Mouse (Mus musculus) neural tube, embryonic 12.5 days (tissue): ENCODE results near the gene Pdk2. TPM values are rescaled to one million over a fixed set of nuclear protein-coding genes. Genes with fewer than 3 reads are reported as not detected.
"Not testable (repeated sequence)": the region's sequence is repeated elsewhere in the genome, so short reads cannot be mapped to it uniquely, and the experiment has no call there.

Experiments
- ATAC-seq: fragments of 200-750 bp; cut with Nextera tagmentation; 2 replicates; pipeline ENCODE4 v1.8.0; 2017; ENCODE audit warnings: low read depth, mild to moderate bottlenecking, moderate TSS enrichment, moderate library complexity; ENCODE audit not compliant: low FRiP score
- H3K27ac ChIP-seq: fragments of 300-500 bp; sonication (generic); 2 replicates; pipeline ENCODE4 v1.5.1; 2016
- H3K27me3 ChIP-seq: fragments of 300-500 bp; sonication (generic); replicated peaks from 2 replicates; pipeline ENCODE4 v1.6.1; 2016; ENCODE audit warnings: mild to moderate bottlenecking
- H3K36me3 ChIP-seq: fragments of 300-500 bp; sonication (generic); 2 replicates; pipeline ENCODE4 v1.6.1; 2016; ENCODE audit warnings: mild to moderate bottlenecking
- H3K4me1 ChIP-seq: fragments of 300-500 bp; sonication (generic); 2 replicates; pipeline ENCODE4 v1.6.1; 2016
- H3K4me2 ChIP-seq: fragments of 300-500 bp; sonication (generic); replicated peaks from 2 replicates; pipeline ENCODE4 v1.6.1; 2016; ENCODE audit warnings: mild to moderate bottlenecking
- H3K4me3 ChIP-seq: fragments of 300-500 bp; sonication (generic); 2 replicates; pipeline ENCODE4 v1.5.1; 2016
- H3K9ac ChIP-seq: fragments of 300-500 bp; sonication (generic); 2 replicates; pipeline ENCODE4 v1.6.1; 2016; ENCODE audit warnings: mild to moderate bottlenecking
- H3K9me3 ChIP-seq: fragments of 300-500 bp; sonication (generic); 2 replicates; pipeline ENCODE4 v1.6.1; 2016; ENCODE audit warnings: mild to moderate bottlenecking
- WGBS: fragments of 180-500 bp; shearing (Covaris S2); methylation state at CpG from one replicate; pipeline ENCODE4 v1.1.7; 2016; 5-methylcytosine and 5-hydroxymethylcytosine counted together
- polyA plus RNA-seq: library from polyadenylated mRNA; unstranded; fragments of >200 nt; fragmentation: Nextera tagmentation; extraction: Ambion mirVana; gene quantifications from 2 replicates; pipeline ENCODE4 v1.2.1, GENCODE M21; 2016

The Pdk2 gene
- polyA plus RNA-seq, 1 experiment from 2014 or later: 20.5 TPM

GRCm38 (mm10) chr11:95022237-95022992 lies 18.7 kb downstream of the Pdk2 start:
- no peaks in the 10 kb centered on the region for H3K4me1 ChIP-seq

GRCm38 (mm10) chr11:95015484-95015883 lies 25.7 kb downstream of the Pdk2 start:
- H3K36me3 ChIP-seq: peaks cover 65% of the 10 kb centered on the region
- no peak for ATAC-seq
- H3K4me2 ChIP-seq: 0 out of 2 replicates have a peak overlapping the region, but pooled peaks have one; percentile 16
- H3K9me3 ChIP-seq: no peaks in the 10 kb centered on the region
- H3K4me3 ChIP-seq: no peak overlapping the region
- H3K27me3 ChIP-seq: no peaks in the 10 kb centered on the region
- peaks cover 34% of the 10 kb centered on the region for H3K4me1 ChIP-seq
- H3K9ac ChIP-seq: 0 out of 2 replicates have a peak overlapping the region, but pooled peaks have one; percentile 13
- no peak overlapping the region for H3K27ac ChIP-seq
- 77% methylated on average over 3 of the region's 3 CpGs for WGBS

More at GRCm38 (mm10) chr11:95022237-95022992, 18.7 kb downstream of the Pdk2 start:
- 82% methylated on average over 10 of the region's 10 CpGs for WGBS
- Histone ChIP-seq H3K36me3 (peaks cover 86% of the 10 kb centered on the region), H3K9ac (no peak overlapping the region), H3K4me3 (no peak overlapping the region), H3K27me3 (no peaks in the 10 kb centered on the region), H3K27ac (no peak overlapping the region), H3K4me2 (no peak overlapping the region), H3K9me3 (no peaks in the 10 kb centered on the region)
- ATAC-seq: no peak

GRCm38 (mm10) chr11:95012487-95012886 lies 28.7 kb downstream of the Pdk2 start:
- H3K27ac ChIP-seq: no peak overlapping the region
- peak overlapping the region; percentile 88; the same call in 1 of the 2 replicates for H3K9ac ChIP-seq
- ATAC-seq: no peak
- peaks cover 38% of the 10 kb centered on the region for H3K36me3 ChIP-seq
- no peaks in the 10 kb centered on the region for H3K9me3 ChIP-seq
- H3K27me3 ChIP-seq: no peaks in the 10 kb centered on the region
- H3K4me2 ChIP-seq: peak overlapping the region; percentile 78
- peaks cover 52% of the 10 kb centered on the region for H3K4me1 ChIP-seq
- H3K4me3 ChIP-seq: peak overlapping the region; percentile 22
- 58% methylated on average over 3 of the region's 3 CpGs for WGBS

GRCm38 (mm10) chr11:95012075-95012474 lies 29.1 kb downstream of the Pdk2 start:
- Histone ChIP-seq H3K4me2 (peak overlapping the region; percentile 78), H3K4me1 (peaks cover 56% of the 10 kb centered on the region), H3K9ac (peak overlapping the region; percentile 88; the same call in 1 of the 2 replicates), H3K27me3 (no peaks in the 10 kb centered on the region), H3K36me3 (peaks cover 34% of the 10 kb centered on the region), H3K4me3 (peak overlapping the region; percentile 80), H3K9me3 (no peaks in the 10 kb centered on the region), H3K27ac (no peak overlapping the region)
- ATAC-seq: no peak
- 74% methylated on average over 3 of the region's 3 CpGs for WGBS

- no peak for ATAC-seq
- H3K9ac ChIP-seq: peak overlapping the region; percentile 88
- H3K27ac ChIP-seq: no peak overlapping the region
- 55% methylated on average over 1 of the region's 1 CpGs for WGBS
- H3K4me2 ChIP-seq: peak overlapping the region; percentile 78
- peaks cover 29% of the 10 kb centered on the region for H3K36me3 ChIP-seq
- H3K4me3 ChIP-seq: peak overlapping the region; percentile 80
- peaks cover 61% of the 10 kb centered on the region for H3K4me1 ChIP-seq
- H3K9me3 ChIP-seq: no peaks in the 10 kb centered on the region
- no peaks in the 10 kb centered on the region for H3K27me3 ChIP-seq
Observed at GRCm38 (mm10) chr11:95011416-95011815, 29.7 kb downstream of the Pdk2 start.

- not testable (repeated sequence) for ATAC-seq, H3K27me3 ChIP-seq
Observed at GRCm38 (mm10) chr11:95010841-95011403, 30.2 kb downstream of the Pdk2 start.

GRCm38 (mm10) chr11:95010141-95010739 lies 30.9 kb downstream of the Pdk2 start:
- WGBS: under 1% methylated on average over 34 of the region's 40 CpGs
- Histone ChIP-seq H3K27ac (peak overlapping the region; percentile 93), H3K36me3 (peaks cover 25% of the 10 kb centered on the region), H3K27me3 (no peaks in the 10 kb centered on the region), H3K9me3 (no peaks in the 10 kb centered on the region), H3K4me3 (peak overlapping the region; percentile 80), H3K4me2 (peak overlapping the region; percentile 78), H3K9ac (peak overlapping the region; percentile 88), H3K4me1 (peaks cover 59% of the 10 kb centered on the region)
- ATAC-seq: peak; percentile 41

More at GRCm38 (mm10) chr11:95010841-95011403, 30.2 kb downstream of the Pdk2 start:
- H3K27ac ChIP-seq, H3K9me3 ChIP-seq: not testable (repeated sequence)
- WGBS: 24% methylated on average over 4 of the region's 4 CpGs
- Histone ChIP-seq H3K4me3 (peak overlapping the region; percentile 80), H3K9ac (peak overlapping the region; percentile 88), H3K36me3 (peaks cover 25% of the 10 kb centered on the region), H3K4me2 (peak overlapping the region; percentile 78), H3K4me1 (peaks cover 62% of the 10 kb centered on the region)

- peak; percentile 59 for ATAC-seq
- H3K4me3 ChIP-seq: peak within 1 kb of the TSS; percentile 80
- peaks cover 58% of the 10 kb centered on the region for H3K4me1 ChIP-seq
- WGBS: under 1% methylated on average over 29 of the region's 32 CpGs
- peaks cover 25% of the 10 kb centered on the region for H3K36me3 ChIP-seq
- H3K9me3 ChIP-seq: no peaks in the 10 kb centered on the region
- peak within 1 kb of the TSS; percentile 93 for H3K27ac ChIP-seq
- H3K27me3 ChIP-seq: no peaks in the 10 kb centered on the region
- peak within 1 kb of the TSS; percentile 78 for H3K4me2 ChIP-seq
- peak within 1 kb of the TSS; percentile 88 for H3K9ac ChIP-seq
Observed at GRCm38 (mm10) chr11:95009629-95010014, 31.5 kb downstream of the Pdk2 start, which contains the start of gene Samd14. Gene Samd14 (plus strand): TSS chr11:95009879.

GRCm38 (mm10) chr11:95008661-95009628 lies 32.2 kb downstream of the Pdk2 start:
- H3K4me1 ChIP-seq: peaks cover 57% of the 10 kb centered on the region
- ATAC-seq: 0 out of 2 replicates have a peak, but pooled peaks have one; percentile 2
- 36% methylated on average over 15 of the region's 15 CpGs for whole genome bisulfite sequencing

GRCm38 (mm10) chr11:95007418-95007817 lies 33.7 kb downstream of the Pdk2 start:
- H3K9ac ChIP-seq: no peak overlapping the region; the same call in 1 of the 2 replicates
- no peaks in the 10 kb centered on the region for H3K27me3 ChIP-seq
- WGBS: 86% methylated on average over 3 of the region's 3 CpGs
- H3K4me1 ChIP-seq: peaks cover 47% of the 10 kb centered on the region
- ATAC-seq: no peak
- H3K36me3 ChIP-seq: peaks cover 36% of the 10 kb centered on the region
- H3K27ac ChIP-seq: 0 out of 2 replicates have a peak overlapping the region, but pooled peaks have one; percentile 12
- no peaks in the 10 kb centered on the region for H3K9me3 ChIP-seq
- peak overlapping the region; percentile 70 for H3K4me2 ChIP-seq
- no peak overlapping the region for H3K4me3 ChIP-seq

More at GRCm38 (mm10) chr11:95008661-95009628, 32.2 kb downstream of the Pdk2 start:
- Histone ChIP-seq H3K36me3 (peaks cover 25% of the 10 kb centered on the region), H3K27me3 (no peaks in the 10 kb centered on the region), H3K27ac (peak overlapping the region; percentile 93), H3K4me3 (peak overlapping the region; percentile 80), H3K9me3 (no peaks in the 10 kb centered on the region), H3K4me2 (peak overlapping the region; percentile 78), H3K9ac (peak overlapping the region; percentile 88)

- H3K4me1 ChIP-seq: peaks cover 42% of the 10 kb centered on the region
- peak overlapping the region; percentile 70 for H3K4me2 ChIP-seq
- 2% methylated on average over 27 of the region's 27 CpGs for WGBS
- peak; percentile 46 for ATAC-seq
- H3K36me3 ChIP-seq: peaks cover 44% of the 10 kb centered on the region
- no peaks in the 10 kb centered on the region for H3K9me3 ChIP-seq
- H3K27ac ChIP-seq: peak overlapping the region; percentile 16; the same call in 1 of the 2 replicates
- no peaks in the 10 kb centered on the region for H3K27me3 ChIP-seq
- H3K9ac ChIP-seq: peak overlapping the region; percentile 53
- H3K4me3 ChIP-seq: peak overlapping the region; percentile 28
Observed at GRCm38 (mm10) chr11:95006525-95007219, 34.5 kb downstream of the Pdk2 start.
